In the genomic region with DNA sequence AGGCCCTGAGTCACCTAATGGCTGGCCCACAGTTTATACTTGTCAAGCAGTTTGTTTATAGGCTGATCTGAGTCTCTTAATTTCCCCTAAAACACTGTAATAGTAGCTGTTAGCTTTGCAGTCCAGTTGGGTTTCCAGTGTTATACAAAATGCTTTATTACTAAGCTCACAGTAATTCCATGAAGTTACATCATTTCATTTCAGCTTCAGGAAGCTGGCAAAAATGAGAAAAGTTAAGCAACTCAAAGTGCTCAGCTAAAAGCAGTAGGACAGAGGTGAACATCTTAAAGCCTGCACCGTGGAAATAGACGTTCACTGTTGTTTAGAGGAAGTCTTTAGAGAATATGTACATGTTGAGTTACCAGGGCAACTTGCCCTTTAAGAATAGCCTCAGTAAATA, we compare ENCODE assay signal across 7 mouse cellular contexts.
"Had no signal": no experiment of that assay in that cellular context is flagged by ENCODE, and none has a peak within 500 bp of the region (broad histone marks: within the 10 kb centered on the region; RNA-seq: fewer than 3 reads in every experiment).

No protein-coding gene starts in this region.

- H3K4me1 ChIP-seq: midbrain, embryonic 10.5 days; midbrain, embryonic 12.5 days; neural tube, embryonic 12.5 days had no signal

- H3K27me3 ChIP-seq: midbrain, embryonic 12.5 days; neural tube, embryonic 12.5 days had no signal

- H3K9ac ChIP-seq: liver, postnatal 0 days; lung, embryonic 14.5 days; midbrain, embryonic 12.5 days; neural tube, embryonic 12.5 days had no signal

- H3K4me3 ChIP-seq: midbrain, embryonic 10.5 days; midbrain, embryonic 12.5 days; neural tube, embryonic 12.5 days had no signal

- H3K27ac ChIP-seq: midbrain, embryonic 10.5 days; midbrain, embryonic 12.5 days; neural tube, embryonic 12.5 days had no signal

- DNase-seq: liver, postnatal 0 days; right cerebral cortex, postnatal 25 days; thymus, adult 18-20 months had no signal
